Mouse (Mus musculus) T-cell, adult 2 months (primary cell): ENCODE data around the gene Mfsd5.

Experiments
- DNase-seq: peaks from one replicate; pipeline ENCODE4 v3.0.0; 2022; ENCODE audit warnings: low spot score

Gene Mfsd5

DNA sequence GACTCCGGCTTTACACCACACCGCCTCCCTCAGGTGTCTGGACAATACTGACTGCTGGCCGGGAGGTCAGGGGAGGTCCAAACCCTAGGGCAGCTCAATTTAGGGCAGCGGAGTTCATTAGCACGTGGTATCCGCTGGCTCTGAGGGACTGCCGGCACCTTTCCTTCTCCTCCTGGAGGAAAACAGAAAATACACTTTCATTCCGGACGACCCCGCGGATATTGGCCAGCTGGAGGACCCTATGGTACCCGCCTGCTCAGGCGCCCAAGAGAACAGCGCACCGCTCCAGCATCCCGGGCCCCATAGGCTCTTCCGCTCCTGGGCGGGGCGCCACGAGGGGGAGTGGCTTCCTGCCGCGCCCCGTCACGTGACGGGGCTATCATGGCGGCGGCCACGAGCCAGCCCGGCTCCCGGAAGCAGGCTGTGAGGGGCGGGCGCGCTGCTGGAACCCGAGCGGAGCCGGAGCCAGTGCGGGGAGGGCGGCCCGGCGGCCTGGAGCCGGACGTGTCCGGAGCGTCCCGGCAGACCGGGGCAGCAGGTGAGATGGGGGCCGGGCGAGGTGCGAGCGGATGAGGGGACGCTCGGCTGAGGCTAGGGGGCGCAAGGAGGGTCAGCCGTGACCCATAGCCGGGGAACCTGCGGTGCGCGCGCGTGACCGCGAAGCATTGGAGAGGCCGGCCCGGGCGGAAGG lies at the start of gene Mfsd5:
Mfsd5 (plus strand) TSS at position 363 of the 691 bp plus-strand sequence.
- peak; percentile 80 for DNase-seq

DNA sequence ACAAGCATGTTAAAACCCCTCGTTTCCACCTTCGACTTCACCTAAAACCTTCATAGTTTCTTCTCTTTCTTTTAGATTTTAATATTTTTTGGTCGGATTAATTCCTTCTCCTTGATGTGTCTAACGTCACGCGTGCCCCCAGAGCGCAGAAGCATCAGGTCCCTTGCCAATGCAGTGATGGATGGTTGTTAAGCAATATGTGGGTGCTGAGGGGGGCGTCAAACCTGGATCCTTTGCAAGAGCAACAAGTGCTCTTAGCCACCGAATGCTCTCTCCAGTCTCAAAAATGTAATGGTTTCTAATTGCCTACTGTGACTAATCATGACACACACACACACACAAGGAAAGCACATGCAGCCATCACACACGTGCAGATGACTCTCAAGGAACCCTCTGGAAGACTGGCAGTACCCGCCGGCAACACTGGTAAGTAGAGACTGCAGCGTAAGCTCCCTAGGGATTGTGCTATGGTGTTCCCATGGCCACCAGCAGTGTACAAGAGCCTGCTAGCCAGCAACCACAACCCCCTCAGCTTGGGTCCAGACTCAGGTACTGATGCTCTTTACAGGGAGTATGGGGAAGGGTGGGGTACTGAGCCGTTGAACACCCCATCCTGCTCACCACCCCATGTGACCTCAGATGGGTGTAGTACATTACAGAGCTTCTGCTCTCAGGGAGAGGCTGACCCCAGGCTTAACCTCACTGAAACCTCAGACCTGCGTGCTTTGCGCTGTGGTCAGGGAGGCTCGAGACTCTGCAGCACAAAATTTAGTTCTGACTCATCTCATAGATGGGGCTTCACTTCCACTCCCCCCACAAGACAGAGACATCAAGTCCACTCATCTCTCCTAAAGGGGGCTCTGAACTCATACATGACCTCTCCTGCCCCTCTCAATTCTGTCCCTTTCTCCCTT lies 48.6 kb upstream of the Mfsd5 start:
- peak; percentile 56 for DNase-seq

DNA sequence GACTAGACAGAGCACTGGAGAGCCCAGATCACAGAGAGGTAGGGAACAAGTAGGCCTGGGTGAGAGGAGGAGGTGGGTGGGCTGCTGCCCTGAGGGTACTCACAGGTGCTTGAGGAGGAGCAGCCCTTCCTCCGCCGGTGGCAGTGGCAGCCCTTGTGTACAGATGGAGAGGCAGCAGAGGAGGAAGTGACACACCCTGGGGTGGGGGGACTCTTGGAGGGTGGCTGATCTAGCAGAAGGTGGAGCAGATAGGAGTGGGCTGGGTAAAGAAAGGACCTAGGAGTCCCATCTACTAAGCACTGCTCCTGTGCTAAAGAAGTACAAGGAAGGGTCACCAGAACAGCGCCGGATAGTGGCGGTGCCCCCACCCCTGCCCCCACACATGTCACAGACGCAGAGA lies 47.5 kb upstream of the Mfsd5 start, which contains the start of gene Itgb7:
Itgb7 (minus strand) TSS at position 197 of the 400 bp plus-strand sequence.
- DNase-seq, result peak; percentile 72

DNA sequence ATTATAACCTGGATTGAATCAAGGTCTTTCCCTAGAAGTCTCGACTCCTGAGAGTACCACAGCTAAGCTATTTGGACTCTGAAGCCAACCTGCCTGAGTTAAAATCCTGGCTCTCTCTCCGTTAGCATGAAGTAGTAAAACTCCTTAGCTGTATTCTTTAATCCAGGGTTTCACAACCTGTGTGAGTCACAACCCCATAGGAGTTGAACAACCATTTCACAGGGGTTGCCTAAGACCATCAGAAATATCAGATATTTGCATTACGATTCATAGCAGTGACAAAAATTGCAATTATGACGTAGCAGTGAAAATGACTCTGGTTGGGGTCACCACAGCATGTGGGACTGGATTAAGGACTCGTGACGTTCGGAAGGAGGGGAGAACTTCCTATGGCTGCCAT lies 46.5 kb upstream of the Mfsd5 start:
- DNase-seq, result no peak

DNA sequence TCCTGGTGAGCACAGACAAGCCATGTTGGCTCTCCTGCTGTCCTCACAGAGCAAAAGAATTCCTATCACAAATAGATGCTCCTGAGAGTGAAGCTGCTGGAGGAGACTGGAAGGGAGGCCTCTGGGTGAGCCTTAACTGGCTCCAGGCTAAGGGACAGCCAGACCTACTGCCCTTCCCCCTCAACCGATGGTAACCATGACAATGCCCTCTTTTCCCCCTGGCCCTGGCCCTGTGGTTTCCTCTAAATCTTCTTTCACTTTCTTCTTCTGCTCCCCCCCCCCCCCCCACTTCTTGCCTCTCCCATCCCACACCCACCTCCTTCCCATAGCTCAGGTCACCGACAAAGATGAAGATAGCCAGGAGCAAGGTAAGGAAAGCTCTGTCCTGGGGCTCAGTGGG lies 45.4 kb upstream of the Mfsd5 start:
- no peak for DNase-seq

DNA sequence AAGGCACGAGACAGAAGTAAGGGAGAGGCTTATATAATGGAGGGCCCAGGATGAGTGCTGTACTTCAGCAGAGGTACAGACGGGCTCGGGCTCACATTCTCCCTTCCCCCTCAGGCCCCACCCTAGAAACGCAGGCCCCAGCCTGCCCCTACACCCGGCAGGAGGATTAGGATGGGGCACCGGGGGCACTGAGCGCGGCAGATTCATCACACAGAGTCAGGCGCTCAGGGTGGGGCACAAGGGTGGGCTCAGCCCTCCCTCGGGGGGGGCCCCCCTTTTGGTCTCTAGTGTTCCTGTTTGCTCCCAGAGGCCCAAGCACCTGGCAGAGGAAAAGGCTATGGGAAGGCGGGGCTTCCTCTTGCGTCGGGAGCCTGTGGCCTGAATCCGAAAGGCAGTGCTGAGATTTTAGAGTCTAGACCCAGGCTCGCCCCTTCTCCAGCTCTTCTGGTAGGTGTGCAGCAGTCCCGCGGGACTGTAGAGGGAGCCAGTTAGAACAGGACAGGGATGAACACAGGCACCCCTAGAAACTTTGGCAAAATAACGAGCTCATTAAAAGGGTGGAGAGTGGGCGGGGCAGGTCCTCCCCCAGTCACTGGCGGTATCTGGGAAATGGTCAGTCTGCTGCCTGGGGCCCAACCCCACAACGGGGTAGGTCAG lies 43.8 kb upstream of the Mfsd5 start:
- no peak for DNase-seq

DNA sequence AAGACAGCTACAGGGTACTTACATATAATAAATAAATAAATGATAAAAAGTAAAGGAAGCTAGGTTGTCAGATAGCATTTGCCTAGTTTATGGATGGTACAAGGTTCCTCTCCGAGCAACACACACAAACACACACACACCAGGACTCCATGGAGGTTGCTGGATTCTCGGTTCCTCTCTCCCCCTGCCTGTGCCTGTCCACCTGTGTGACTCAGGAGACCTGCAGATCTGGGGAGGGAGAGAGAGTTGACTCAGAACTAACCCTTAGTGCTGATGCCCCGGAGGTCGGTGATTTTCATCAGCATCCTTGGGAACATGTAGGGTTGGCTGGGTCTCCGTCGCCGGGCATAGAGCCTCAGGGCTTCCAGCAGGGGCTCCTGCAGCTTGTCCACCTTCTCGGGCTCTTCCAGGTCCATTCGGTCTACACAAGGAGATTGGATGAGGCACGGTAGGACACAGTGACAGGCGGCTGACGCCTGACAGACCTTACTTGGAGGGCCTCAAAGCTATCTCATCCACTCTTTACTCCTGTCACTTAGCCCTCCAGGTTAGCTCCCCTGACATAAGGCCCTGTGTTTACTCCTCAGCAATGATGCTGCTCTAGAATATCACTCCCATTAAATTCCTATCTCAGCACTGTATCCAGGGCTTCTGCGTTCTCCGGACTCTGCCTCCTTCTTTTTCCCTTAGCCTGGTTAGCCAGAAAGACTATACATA lies 40.6 kb upstream of the Mfsd5 start:
- no peak for DNase-seq

DNA sequence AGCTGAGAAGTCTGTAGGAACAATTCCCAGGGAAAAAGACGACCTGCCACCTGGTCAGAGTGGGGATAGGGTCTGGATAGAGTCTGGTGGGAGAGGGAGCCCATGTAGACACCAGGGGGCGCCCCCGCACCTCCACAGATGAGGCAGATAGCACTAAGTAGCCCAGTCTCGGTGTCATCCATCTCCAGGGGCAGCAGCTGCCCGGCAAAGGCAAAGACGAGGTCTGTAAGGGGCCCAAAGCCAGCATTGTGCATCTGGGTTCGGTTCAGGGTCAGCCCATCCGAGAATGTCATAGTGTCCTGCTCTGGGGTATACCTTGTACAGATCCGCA lies 40.0 kb upstream of the Mfsd5 start:
- DNase-seq, result peak; percentile 79

DNA sequence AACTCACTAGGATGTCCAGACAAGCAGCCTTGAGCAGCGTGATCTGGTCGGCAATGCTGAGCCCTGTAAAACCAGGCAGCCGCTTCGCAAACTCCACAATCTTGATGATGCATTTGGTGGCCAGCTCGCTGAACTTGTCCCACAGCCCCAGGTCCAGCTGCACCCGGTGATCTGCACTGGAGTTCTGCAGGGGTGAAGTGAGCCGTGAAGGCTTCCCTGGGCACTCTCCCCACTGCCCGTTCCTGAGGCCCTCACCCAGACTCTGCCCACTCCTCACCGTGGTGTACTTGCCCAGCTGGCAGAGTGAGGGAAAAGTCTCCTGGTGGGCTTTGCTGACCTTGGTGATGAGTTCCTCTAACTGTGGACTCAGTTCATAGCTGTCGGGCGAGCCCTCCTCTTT lies 39.4 kb upstream of the Mfsd5 start:
- DNase-seq, result no peak

DNA sequence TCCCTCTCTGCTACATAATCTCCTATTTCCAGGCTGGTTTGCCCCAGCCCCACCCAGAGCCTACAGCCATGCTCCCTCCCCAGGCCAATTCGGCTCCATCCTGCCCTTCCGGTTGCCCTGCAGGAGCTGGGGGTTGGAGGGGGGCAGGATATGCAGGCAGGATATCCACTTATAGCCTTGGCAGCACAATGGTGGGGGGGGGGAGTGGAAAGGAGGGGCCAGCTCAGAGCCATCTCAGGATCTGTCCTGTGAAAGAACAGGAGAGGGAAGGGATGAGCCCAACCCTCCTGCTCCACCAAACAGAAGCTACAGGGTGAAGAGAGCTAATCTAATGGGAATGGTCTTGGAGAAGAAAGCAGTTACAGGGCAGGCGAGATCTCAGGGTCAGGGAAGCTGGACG lies 38.6 kb upstream of the Mfsd5 start:
- no peak for DNase-seq

DNA sequence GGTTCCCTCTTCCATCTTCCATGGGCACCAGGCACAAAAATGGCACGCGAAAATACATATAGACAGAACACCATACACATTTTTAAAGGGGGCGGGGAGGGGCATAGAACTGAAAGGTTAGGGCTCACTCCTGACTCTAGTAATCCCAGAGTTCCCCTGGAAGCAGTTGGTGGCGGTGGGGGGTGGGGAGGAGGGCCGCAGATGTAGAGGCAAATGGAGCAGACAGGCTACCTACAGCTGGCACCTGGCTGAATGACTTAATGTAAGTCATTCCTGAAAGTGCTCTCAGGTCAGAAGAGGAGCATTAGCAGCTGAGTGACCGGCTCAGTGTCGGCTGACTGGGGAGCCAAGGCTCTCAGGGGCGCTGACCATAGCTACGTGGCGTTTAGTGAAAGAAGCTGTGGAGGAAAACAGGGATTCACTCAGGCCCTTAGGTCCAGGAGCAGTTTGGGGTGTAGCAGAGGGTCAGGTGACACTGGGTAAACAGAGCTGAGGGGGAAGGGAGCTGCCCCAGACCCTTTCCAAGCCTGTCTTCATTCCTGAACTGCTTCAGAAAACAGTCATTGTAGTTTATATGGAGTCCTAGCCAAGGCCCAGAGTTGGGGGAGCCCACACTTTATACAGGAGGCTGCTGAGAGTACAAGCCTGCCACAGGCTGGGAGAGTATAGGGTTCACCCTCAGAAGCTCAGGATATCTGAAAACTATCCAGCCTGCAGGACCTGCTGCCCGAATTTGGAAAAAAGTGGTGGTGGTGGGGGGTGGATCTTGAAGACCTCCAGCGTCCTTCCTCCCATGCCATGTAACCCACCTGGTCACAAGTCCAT lies 36.6 kb upstream of the Mfsd5 start:
- DNase-seq, result no peak

DNA sequence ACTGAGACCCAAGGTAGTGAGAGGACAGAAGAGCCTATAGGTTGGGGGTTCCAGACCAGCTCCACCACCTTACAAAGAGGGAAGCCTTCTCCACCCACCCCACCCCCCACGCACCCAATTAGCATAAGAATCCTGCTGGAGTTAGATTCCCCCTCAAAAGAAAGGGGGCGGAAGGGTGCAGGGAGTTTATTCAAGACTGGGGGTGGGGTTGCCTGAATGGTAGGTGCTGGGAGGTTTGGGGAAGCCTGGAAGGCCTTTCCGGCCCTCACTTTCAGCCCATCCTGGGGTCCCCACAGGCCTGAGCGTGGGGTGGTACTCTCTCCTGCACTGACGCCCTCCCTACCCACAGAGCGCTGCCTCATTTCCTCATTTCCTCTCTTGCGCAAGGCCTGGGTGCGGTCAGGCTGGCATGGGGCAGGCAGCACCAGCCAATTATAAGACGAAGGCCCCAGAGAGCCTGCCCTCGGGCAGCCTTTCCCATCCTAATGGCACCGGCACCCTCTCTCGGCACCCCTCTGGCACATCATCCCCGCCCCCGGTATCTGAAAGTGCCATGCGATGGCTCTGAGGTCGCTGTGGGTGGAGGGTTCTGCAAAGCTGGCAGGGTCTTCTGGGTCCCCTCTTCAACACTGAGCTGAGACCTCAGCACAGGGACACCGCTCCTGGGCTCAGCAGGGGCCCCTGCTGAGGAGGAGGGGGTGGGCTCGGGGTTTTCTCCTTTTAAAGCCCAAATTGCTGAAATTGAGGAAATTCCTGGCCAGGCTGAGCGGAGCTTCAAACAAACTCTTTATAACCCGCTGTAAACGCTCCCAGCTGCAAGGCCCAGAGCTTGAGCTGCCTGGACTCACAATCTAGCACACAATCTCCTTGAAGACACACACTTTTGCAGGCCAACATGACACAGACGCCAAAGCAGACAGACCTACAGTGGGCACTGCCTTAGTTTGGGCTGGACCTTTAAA lies 35.7 kb upstream of the Mfsd5 start:
- peak; percentile 33 for DNase-seq

DNA sequence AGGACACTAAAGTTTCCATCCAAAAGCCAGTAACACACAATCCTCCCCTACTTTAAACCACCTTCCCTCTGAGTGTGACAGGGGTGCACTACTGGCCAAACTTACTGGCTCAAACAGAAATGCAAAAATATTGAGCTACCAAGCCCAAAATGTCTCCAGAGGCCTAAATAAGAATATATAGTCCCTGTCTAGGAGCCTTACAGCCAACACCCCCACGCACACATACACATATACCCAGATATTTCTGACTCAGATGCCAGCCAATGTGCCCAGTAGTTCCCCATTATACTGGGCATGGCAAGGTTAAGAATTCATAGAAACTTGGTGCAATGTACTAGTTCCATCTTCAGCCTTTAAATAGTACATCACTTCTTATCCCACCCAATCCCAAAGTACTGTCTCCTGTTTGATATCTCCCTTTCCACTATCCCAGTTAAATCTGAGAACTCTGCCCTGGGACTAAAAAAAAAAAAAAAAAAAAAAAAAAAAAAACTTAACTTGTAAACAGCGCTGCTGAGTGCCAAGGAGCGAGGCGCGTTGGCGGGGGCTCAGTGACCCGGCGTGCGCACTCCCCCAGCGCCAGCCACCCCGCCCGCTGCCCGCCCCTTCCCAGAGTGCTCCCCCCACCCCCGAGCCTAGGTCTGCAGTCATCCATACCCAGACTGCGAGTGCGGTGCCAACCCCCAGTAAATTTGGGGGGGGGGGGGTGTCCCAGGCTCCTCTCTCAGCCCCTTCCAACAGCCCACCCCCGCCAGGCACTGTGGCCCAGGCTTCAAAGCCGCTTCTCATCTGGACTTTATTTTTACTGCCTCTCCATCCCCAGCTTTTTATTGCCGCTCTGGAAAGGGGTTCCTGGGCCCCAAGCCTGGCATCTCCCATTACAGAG lies 34.7 kb upstream of the Mfsd5 start:
- DNase-seq, result no peak

DNA sequence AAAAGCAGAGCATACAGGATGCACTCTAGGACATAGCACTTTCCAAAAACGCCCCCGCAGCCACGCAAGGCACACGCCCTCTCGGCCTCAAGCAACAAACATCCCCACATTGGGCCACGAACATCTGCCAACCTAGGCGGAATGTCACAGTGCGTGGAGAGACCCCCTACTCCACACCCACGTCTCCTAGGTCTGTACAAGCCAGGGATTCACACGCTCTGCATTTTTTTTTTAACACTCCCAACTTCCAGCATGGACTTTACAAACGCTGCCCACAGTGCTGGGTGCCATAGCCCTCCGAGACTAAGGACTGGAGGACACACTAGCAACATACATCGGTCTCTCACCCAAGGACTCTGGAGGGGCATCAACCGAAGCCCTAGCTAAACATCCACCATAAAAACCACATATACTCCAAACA lies 33.8 kb upstream of the Mfsd5 start:
- no peak for DNase-seq

DNA sequence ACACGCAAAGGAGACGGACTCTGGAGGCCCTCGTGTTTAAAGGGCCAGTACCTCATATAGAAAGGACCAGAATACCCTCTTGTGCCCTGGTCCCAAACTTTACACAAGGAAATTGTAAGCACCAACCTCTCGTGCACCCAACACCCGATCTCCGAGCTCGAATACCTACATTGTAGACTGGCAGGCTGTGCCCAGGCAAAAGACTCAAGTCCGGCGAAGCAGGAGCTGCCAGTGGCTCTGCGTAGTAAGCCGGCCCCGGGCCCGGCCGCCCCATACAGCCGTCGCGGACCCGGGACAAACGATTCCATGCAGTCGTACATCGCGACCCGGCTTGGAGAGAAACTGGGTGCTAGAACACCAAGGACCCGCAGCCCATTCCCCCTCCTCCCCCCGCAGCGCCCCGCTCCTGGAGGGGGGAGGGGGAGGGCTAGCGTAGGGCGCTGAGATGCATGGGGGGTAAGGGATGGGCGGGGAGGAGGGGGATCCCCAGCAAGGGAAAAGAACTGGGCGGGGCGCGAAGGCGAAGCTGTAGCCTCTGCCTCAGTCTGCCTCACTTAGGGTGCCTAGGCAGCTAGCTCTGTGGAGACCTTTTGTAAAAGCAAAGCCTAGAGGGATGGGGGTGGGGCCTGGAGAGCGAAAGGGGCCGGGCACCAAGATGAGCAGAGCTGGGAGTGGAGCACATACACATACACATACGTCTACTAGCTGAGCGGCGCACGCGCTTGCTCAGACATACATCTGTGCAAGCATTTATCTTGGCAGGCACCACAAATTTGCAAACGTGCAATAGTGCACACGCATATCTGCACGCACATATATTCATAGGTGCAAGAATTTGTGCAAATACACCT lies 33.1 kb upstream of the Mfsd5 start:
- DNase-seq, result peak; percentile 86

DNA sequence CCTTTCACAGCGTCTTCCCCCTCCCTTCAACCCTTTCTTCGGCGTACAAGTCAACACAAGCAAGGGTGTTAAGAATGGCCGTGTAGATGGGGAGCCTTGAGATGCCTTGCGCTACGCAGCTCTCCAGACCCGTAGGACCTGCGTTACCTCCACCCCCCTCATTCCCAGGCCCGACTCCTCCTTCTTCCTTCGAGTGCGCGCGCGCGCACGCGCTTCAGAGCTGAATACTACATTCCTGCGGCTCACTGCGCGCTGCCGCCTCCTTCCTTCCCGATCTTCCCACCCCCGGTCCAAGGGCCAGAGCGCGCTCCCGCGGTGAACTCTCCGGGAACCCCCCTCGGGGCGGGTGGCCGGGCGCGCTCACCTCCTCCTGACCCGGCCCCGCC lies 32.4 kb upstream of the Mfsd5 start:
- peak; percentile 77 for DNase-seq

DNA sequence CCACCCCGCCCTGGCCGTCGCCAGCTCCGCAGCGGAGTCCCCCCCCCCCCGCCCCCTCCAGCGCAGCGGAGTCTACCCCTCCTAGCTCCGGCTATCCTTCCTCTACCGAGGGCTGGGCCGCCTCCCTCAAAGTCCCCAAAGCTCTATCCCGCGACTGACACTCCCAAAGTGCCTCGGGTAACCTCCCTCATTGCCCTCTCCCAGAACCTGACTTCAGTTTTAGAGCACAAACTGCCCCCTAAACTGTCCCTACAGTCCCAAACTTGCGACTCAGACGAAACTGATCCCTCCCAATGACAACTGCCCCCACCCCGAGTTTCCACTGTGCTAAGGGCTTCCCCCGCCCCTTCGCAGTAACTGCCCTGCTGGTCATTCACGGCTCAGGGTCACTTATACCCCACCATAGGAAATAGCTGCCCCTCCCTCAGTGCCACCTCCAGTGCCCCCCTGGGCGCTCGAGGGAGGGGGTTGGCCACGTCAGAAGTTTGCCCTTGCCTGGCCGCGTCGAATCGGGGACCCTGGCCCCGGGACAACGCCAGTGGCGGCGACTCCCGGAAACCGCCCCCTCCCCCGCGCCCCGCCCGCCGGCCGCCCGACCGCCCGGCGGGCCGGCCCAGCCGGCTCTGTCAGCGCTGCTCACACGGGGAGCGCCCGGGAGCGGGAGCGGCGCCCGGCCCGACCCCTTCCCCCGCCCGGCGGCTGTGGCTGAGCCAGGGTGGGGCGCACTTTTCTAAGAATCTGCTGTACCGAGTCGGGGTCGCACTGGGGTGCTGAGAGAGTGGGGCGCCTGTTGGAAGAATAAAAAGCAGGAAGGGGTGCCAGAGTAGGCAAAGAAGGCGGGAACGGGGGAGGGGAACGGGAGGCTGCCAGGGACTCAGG lies 31.8 kb upstream of the Mfsd5 start:
- DNase-seq, result no peak
